Mouse (Mus musculus): Measurements from ENCODE around the gene Gm17268. TPM values are rescaled to one million over a fixed set of nuclear protein-coding genes. Genes with fewer than 3 reads are reported as not detected.
A peak's percentile ranks its signal among the peaks of the same experiment; 100 is the strongest.

The Gm17268 gene
- polyA plus RNA-seq, 1 experiment from 2014 or later, result not detected

DNA sequence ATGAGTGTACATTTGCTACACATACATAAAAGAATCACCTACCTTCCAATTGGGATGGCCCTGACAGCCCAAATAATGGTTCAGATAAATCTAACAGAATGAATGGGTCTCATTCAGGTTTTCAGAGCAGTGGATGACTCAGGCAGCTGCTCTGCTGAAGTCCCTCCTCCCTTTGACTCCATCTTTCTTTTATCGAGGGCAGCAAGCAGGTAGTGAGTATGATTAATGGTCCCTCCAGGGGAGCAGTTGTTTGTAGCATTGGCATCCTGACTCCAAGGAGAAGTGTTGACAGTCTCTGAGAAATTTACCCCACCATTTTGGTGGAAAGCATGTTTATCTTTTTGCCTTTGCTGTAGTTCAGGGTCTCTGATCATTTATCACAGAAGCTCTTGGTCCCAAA is 24.6 kb downstream of the Gm17268 start:
- no peak for TF ChIP-seq CTCF (IDR thresholded peaks at IDR 0.05)
- CTCF ChIA-PET, result interaction anchor here (1.2 to 1.7 kb wide), 2 partner anchors 16 to 17 kb away, joined by 3 to 4 read pairs; no protein-coding TSS in a partner anchor
- POLR2A ChIA-PET, result no interaction called here
- ATAC-seq, result no peak
- in situ Hi-C loops (cut with MboI; ENCODE audit: low pct_unique_long_range_greater_than_20kb), result no loop called here
- no peaks in the 10 kb centered on the region for H3K27me3 ChIP-seq
- DNase-seq (ENCODE audit: low read depth, low spot score), result no peak

DNA sequence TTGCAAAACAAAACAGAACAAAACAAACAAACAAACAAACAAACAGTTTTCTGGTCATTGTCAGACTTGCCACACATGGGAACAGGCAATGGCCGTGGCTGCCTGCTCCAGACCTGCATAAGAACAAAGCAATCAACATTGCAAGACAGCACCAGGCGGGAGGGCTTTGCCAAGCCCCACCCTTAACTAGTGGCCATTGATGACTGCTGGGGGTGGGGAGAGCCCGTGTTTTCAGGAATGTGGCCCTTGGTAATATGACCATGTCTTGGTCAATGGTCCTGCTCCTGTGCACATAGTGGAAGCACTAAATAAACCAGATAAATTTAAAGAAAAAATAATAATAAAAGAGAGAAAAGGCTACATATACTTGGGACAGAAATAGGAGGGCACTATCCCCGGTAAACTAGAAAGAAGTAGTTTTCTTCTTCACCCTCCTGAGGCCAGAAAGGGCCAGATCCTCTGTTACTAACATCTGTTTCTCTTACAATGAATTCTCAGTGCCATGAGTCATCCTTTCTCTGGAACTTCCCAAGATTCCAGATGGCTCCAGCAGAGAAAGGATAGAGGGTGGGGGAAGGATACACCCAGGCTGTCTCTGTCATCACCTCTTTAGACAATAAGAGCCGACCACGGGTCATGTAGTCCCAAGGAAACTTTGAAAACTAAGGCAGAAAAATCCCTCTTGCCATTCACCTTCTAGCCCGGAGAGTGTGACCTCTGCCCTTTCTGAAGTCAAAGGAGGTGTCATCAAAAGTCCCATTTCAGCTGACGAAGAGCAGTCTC is 26.8 kb downstream of the Gm17268 start:
- POLR2A ChIA-PET, result interaction anchor here (1.2 kb wide), 1 partner anchor 23 kb away, joined by 6 read pairs; the partner anchor contains the start of gene Ccl2
- DNase-seq (ENCODE audit: low read depth, low spot score), result no peak
- TF ChIP-seq CTCF (IDR thresholded peaks at IDR 0.05), result no peak
- H3K27me3 ChIP-seq, result no peaks in the 10 kb centered on the region
- CTCF ChIA-PET, result no interaction called here
- peak; percentile 63 for ATAC-seq
- in situ Hi-C loops (cut with MboI; ENCODE audit: low pct_unique_long_range_greater_than_20kb), result no loop called here

DNA sequence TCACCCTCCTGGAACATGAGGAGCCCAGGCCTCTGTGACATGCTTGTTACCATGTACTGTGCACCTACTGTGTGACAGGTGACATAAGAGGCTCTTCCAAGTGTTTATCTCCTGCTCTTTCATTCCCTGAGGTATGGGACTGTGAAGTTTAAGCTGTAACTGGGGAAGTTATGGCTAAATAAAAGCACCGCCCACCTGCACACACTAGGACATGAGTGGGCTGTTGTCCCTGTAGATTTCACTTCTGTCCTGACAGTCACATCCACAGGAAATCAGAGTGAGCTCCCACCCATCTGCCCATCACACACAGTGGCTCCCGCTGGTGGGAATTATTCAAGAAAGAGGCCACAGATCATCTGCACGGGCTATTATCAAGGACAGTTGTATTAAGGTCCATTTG is 28.2 kb downstream of the Gm17268 start:
- in situ Hi-C loops (cut with MboI; ENCODE audit: low pct_unique_long_range_greater_than_20kb), result no loop called here
- H3K27me3 ChIP-seq, result no peaks in the 10 kb centered on the region
- no peak for ATAC-seq
- no peak for DNase-seq (ENCODE audit: low read depth, low spot score)
- no peak for TF ChIP-seq CTCF (IDR thresholded peaks at IDR 0.05)
- POLR2A ChIA-PET, result no interaction called here
- CTCF ChIA-PET, result no interaction called here

DNA sequence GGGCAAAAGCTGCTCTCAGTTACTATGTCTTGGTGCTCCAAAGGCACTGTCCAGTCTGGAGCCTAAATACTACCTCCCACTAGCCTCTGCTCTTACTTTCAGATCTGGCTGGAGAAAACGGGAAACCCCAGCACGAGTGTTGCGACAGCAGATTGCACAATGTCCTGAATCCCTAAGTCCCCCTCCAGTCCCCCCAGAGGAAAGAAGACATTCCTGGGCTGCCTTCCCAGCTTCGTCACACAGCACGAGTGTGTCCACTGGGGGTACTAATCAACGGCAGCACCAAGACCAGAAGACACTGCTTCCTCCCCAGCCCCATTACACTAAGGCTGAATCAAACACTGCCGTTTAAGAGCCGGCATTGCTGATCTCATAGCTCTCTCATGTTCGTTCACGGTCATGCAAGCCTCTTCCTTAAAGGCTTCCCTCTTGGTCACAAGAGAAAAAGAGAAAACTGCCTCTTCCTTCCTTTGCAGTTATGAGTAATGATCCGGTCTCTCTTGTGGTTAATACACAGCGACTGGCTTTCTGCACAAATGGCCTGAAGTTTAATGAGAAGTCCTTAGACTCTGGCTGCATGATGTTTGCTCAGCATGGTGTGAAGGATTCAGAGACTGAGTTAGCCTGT is 31.5 kb downstream of the Gm17268 start:
- peak; percentile 87 for DNase-seq (ENCODE audit: low read depth, low spot score)
- no peaks in the 10 kb centered on the region for H3K27me3 ChIP-seq
- in situ Hi-C loops (cut with MboI; ENCODE audit: low pct_unique_long_range_greater_than_20kb), result no loop called here
- peak; percentile 90 for ATAC-seq
- ChIA-PET POLR2A (interaction anchor here (0.6 to 1.4 kb wide), 2 partner anchors 28 to 851 kb away, joined by 4 to 7 read pairs; partner anchors contain the start of gene Ccl2), CTCF (interaction anchor here (0.8 to 1.8 kb wide), 6 partner anchors 9 to 168 kb away, joined by 3 to 10 read pairs (median 4); no protein-coding TSS in a partner anchor)
- TF ChIP-seq CTCF (IDR thresholded peaks at IDR 0.05), result no peak

DNA sequence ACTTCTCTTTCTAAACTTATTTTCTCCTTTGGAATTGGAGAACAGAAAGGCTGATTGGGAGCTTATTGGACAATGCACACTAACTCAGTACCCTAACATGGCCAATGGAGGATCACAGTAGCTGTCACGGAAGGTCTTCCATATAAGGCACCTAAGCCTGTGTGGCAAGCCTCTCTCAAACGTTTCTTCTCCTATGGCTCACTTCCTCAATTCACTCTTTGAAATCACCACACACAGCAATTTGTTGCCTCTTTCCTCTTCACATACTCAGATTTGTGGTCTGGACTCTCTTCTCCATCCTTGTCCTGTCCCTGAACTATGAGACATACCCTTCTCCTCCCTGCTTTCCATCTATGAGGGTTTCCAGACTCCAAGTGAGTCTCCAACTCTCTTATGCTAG is 33.6 kb downstream of the Gm17268 start:
- ChIA-PET POLR2A (interaction anchor here (1.3 to 2.2 kb wide), 2 partner anchors 14 to 31 kb away, joined by 4 to 7 read pairs; partner anchors contain the start of gene Ccl2), CTCF (interaction anchor here (0.6 to 1.9 kb wide), 6 partner anchors 25 to 170 kb away, joined by 3 to 8 read pairs (median 3); partner anchors contain the start of gene Ccl7)
- ATAC-seq (no peak), DNase-seq (ENCODE audit: low read depth, low spot score) (no peak)
- no peaks in the 10 kb centered on the region for H3K27me3 ChIP-seq
- in situ Hi-C loops (cut with MboI; ENCODE audit: low pct_unique_long_range_greater_than_20kb), result no loop called here
- no peak for TF ChIP-seq CTCF (IDR thresholded peaks at IDR 0.05)

DNA sequence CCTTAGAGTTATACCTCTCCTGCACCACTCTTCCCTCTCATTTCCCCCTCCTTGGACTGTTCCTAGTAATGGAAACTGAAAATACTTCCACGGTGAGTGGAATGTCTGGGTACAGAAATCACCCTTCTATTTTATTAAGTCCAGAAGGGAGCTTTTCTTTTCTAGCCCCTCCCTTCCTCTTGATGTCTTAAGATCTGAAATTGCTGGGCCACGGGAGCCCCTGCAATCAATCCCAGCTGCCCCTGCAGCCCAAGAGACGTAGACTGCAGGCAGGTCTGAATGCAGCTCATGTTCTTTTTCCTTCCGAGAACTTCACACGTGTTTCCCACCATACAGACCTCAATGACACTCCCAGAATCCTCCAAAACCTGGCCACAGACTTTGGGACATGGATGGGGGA is 37.8 kb downstream of the Gm17268 start:
- ATAC-seq, result no peak
- DNase-seq (ENCODE audit: low read depth, low spot score), result no peak
- H3K27me3 ChIP-seq, result no peaks in the 10 kb centered on the region
- no peak for TF ChIP-seq CTCF (IDR thresholded peaks at IDR 0.05)
- CTCF ChIA-PET, result interaction anchor here (1.2 to 8.2 kb wide), 5 partner anchors 18 to 177 kb away, joined by 3 to 156 read pairs (median 5); partner anchors contain the start of gene Ccl2
- in situ Hi-C loops (cut with MboI; ENCODE audit: low pct_unique_long_range_greater_than_20kb), result no loop called here
- POLR2A ChIA-PET, result interaction anchor here (0.6 kb wide), 1 partner anchor 111 kb away, joined by 7 read pairs; no protein-coding TSS in a partner anchor

DNA sequence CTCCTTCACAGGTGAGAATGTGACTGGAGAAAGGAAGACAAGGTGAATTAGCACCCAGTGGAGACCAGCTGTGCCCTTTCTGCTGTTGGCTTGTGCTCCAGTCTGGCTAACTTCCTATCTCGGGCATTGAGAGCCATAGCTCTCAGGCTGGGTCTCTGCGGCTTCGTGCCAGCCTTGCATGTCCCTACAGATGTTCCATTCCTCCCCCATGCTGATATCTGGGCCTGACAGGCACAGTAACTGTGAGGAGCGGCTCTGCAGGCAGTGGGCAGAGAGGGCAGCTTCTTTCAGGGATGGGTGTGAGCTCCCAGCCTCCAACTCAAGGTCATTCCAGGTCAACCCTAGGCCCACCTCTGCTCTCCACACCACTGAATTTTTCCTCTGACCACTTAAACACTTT is 38.9 kb downstream of the Gm17268 start:
- CTCF ChIA-PET, result interaction anchor here (0.9 to 8.2 kb wide), 5 partner anchors 17 to 178 kb away, joined by 3 to 156 read pairs (median 3); no protein-coding TSS in a partner anchor
- ATAC-seq (no peak), DNase-seq (ENCODE audit: low read depth, low spot score) (no peak)
- in situ Hi-C loops (cut with MboI; ENCODE audit: low pct_unique_long_range_greater_than_20kb), result loop anchor here (5.0 kb wide), 2 partner anchors 48 to 178 kb away; partner anchors contain the start of gene Ccl7
- TF ChIP-seq CTCF (IDR thresholded peaks at IDR 0.05), result no peak
- POLR2A ChIA-PET, result no interaction called here
- H3K27me3 ChIP-seq, result no peaks in the 10 kb centered on the region

DNA sequence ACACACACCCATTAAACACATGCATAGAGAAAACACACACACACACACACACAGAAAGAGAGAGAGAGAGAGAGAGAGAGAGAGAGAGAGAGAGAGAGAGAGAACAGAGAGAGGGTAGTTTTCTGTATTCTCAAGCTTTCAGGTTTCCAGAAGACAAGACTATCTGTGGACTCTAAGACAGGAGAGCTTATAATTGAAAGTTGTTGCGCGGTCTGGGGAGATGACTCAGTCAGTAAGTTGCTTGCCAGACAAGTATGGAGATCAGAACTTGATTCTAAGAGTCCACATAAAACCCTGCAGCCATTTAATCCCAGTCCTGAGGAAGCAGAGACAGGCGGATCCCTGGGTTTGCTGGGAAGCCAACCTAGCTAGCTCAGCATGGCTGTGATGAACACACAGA is 39.7 kb downstream of the Gm17268 start:
- DNase-seq (ENCODE audit: low read depth, low spot score) (no peak), ATAC-seq (no peak)
- POLR2A ChIA-PET, result no interaction called here
- TF ChIP-seq CTCF (IDR thresholded peaks at IDR 0.05), result no peak
- in situ Hi-C loops (cut with MboI; ENCODE audit: low pct_unique_long_range_greater_than_20kb), result loop anchor here (5.0 kb wide), 2 partner anchors 49 to 179 kb away; partner anchors contain the start of gene Ccl7
- H3K27me3 ChIP-seq, result no peaks in the 10 kb centered on the region
- CTCF ChIA-PET, result interaction anchor here (0.6 to 8.2 kb wide), 5 partner anchors 32 to 178 kb away, joined by 3 to 156 read pairs (median 3); partner anchors contain the start of gene Ccl7

DNA sequence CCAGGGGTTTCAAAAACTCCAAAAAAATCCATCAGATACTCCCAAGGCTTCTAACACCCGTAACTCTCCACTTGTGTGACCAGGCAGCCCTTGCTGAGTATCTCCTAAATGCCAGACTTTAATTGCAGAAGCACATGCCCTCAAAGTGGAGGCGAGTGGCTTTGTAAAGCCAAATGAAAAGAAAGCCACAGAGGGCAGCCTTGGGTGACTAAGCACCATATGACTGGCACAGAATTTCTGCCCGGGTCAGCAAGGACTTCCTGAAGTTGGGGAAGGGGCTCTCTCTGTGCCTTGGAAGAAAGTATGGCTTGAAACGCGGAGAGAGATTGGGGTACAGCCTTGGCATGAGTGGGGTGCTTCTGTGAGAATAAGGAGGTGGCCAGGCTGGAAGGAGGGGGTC is 41.3 kb downstream of the Gm17268 start:
- TF ChIP-seq CTCF (IDR thresholded peaks at IDR 0.05), result no peak
- H3K27me3 ChIP-seq, result no peaks in the 10 kb centered on the region
- CTCF ChIA-PET, result interaction anchor here (0.6 to 8.2 kb wide), 18 partner anchors 8 to 207 kb away, joined by 3 to 156 read pairs (median 4); partner anchors contain the start of genes Ccl2, Ccl7 and Gm17268
- DNase-seq (ENCODE audit: low read depth, low spot score), result no peak
- ATAC-seq, result no peak
- POLR2A ChIA-PET, result interaction anchor here (0.6 to 0.9 kb wide), 2 partner anchors 23 to 34 kb away, joined by 3 to 5 read pairs; no protein-coding TSS in a partner anchor
- in situ Hi-C loops (cut with MboI; ENCODE audit: low pct_unique_long_range_greater_than_20kb), result loop anchor here (5.0 kb wide), 2 partner anchors 50 to 180 kb away; partner anchors contain the start of gene Ccl7
